Mouse (Mus musculus) ES-Bruce4 (cell line): ENCODE results near the gene Slc5a2.

ENCODE experiments used
- CTCF ChIP-seq: IDR thresholded peaks from one replicate; pipeline ENCODE4 v1.8.1; 2011; ENCODE audit warnings: low read depth, low read length
- POLR2A ChIP-seq: IDR thresholded peaks from one replicate; pipeline ENCODE4 v1.8.1; 2011; ENCODE audit warnings: low read length; ENCODE audit not compliant: insufficient read depth

DNA sequence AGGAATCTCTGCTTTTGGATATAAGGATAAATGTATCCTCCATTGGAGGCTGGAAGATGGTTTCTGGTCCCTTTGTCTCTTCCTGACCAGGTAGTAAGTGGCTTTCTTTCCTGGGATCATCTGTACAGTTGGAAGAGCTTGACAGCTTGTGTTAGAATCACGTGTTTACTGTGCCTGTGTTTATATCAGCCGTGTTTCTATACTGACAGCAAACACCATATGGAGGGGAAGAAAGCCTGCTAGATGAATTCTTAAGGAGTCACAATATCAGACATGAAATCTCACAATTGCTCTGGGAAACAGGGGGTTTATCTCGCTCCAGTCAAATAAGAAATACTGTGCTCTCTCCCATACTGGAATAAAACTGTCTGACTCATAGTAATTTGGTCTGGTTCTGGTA lies 43.8 kb downstream of the Slc5a2 start:
- TF ChIP-seq CTCF (no peak), POLR2A (no peak)
